Mouse (Mus musculus): ENCODE measurements around the gene Elp1. TPM values are rescaled to one million over a fixed set of nuclear protein-coding genes. Genes with fewer than 3 reads are reported as not detected.

Elp1 gene
- polyA plus RNA-seq, 1 experiment from 2014 or later = 92.8 TPM

DNA sequence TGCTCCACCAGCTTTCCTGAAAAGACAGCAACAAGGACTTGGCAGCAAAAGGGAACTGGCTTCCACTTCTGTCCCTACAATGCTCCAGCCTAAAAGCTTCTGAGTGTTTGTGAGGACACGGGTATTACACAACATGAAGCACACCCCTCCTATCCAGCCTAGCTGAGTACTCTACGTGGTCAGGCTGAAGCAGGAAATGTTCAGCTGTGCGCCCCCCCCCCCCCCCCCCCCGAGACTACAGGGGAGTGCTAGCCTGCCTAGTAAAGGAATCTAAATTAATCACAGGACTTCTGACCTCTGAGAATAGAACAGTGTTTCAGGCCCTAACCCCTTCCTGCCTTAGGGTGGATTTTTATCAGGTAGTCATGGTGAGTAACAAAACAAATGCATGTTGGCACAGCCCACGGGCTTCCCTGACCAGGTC lies 34.3 kb downstream of the Elp1 start:
- Histone ChIP-seq H3K27ac (replicated peaks) (no peak overlapping the region), H3K4me2 (replicated peaks) (no peak overlapping the region), H3K27me3 (no peaks in the 10 kb centered on the region), H3K4me1 (no peaks in the 10 kb centered on the region), H3K4me3 (no peak overlapping the region), H3K9ac (replicated peaks) (no peak overlapping the region), H3K9me3 (no peaks in the 10 kb centered on the region), H3K36me3 (peaks cover 91% of the 10 kb centered on the region)
- no peak for ATAC-seq (ENCODE audit: low FRiP score, low read depth)
- WGBS = 75% methylated on average over 5 of the region's 5 CpGs

DNA sequence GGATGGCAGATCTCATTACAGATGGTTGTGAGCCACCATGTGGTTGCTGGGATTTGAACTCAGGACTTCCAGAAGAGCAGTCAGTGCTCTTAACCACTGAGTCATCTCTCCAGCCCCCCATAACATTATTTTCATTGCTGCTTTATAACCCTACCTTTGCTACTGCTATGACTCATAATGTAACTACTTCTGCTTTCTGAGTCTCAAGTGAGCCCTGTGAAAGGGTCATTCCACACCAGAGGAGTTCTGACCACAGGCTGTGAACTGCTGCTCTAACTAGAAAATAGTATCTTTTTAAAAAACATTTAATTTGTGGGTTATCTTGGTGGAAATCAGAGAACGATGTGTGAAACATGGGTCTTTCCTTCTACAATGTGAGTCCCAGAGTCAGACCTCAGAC lies 44.4 kb downstream of the Elp1 start:
- Histone ChIP-seq H3K27ac (replicated peaks) (no peak overlapping the region), H3K4me1 (no peaks in the 10 kb centered on the region), H3K27me3 (no peaks in the 10 kb centered on the region), H3K9me3 (no peaks in the 10 kb centered on the region), H3K9ac (replicated peaks) (no peak overlapping the region), H3K36me3 (peaks cover 94% of the 10 kb centered on the region), H3K4me3 (no peak overlapping the region), H3K4me2 (replicated peaks) (no peak overlapping the region)
- ATAC-seq (ENCODE audit: low FRiP score, low read depth) = no peak
- WGBS = 100% methylated on average over 1 of the region's 1 CpGs

DNA sequence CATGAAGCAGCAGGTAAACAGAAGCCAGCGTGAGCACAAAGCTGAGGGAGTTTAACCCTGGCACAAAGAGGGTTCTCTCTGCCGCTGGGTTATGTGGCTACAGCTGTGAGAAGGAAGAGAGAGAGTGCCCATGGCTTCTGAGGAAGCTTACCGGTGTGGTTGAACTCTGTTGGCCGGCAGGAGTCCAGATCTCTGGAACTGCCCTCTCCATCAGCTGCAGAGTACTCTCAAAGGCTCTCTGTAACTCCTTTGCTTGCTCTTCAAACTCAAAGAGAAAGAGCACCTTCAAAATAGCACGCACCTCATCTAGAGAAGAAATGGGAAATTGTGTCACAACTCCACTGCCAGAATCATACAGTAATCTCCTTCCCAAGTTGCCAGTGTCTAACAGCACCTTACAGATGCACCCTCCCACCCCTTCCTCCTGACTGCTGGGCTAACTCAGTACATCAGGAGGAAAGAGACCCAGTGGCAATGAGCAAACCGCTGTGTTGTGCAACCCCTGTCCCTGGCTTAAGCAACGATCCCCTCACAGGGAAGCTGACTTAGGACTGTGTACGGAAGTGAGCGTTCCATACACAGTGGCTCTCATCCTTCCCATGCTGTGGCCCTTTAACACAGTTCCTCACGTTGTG lies 45.0 kb downstream of the Elp1 start:
- Histone ChIP-seq H3K9me3 (no peaks in the 10 kb centered on the region), H3K27me3 (no peaks in the 10 kb centered on the region), H3K4me3 (no peak overlapping the region), H3K4me1 (no peaks in the 10 kb centered on the region), H3K9ac (replicated peaks) (no peak overlapping the region), H3K27ac (replicated peaks) (no peak overlapping the region), H3K36me3 (peaks cover 89% of the 10 kb centered on the region), H3K4me2 (replicated peaks) (no peak overlapping the region)
- 93% methylated on average over 10 of the region's 10 CpGs for WGBS
- no peak for ATAC-seq (ENCODE audit: low FRiP score, low read depth)

DNA sequence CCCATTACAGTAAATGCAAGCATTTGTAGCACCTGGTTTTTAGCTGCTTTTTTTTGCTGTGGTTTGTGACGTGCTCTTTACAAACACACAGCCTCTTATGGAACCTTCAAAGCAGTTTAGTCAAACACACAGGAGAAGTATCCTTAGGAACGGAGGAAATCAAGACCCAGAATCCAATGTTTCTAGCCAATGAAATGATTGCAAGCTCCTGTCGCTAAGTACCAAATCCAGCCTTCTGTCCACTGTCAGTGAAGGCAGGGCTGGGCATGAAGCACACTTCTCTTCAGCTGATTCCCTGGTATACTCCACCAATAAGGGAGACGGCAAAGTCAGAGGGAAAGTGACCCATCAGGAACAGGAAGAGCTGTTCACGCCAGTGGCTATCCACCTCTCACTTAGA lies 46.1 kb downstream of the Elp1 start:
- Histone ChIP-seq H3K27me3 (no peaks in the 10 kb centered on the region), H3K4me3 (no peak overlapping the region), H3K4me2 (replicated peaks) (no peak overlapping the region), H3K4me1 (no peaks in the 10 kb centered on the region), H3K9ac (replicated peaks) (no peak overlapping the region), H3K36me3 (peaks cover 89% of the 10 kb centered on the region), H3K27ac (replicated peaks) (no peak overlapping the region), H3K9me3 (no peaks in the 10 kb centered on the region)
- ATAC-seq (ENCODE audit: low FRiP score, low read depth) = no peak
- 92% methylated on average over 5 of the region's 5 CpGs for WGBS

DNA sequence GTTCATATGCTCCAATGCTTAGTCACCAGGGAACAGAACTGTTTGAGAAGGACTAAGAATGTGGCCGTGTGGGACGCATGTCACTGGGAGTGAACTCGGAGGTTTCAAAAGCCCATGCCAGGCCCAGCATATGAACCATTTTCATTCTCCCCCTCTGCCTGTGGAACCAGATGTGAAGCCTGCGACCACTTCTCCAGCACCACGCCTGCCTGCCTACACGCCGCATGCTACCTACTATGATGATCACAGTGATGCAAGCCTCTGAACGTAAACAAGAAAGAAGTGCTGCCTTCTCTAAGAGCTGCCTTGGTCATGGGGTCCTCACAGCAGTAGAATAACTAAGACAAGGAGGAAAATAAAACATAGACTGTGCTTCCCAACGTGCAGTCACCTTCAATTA lies 54.7 kb downstream of the Elp1 start:
- H3K9me3 ChIP-seq = no peaks in the 10 kb centered on the region
- 97% methylated on average over 9 of the region's 9 CpGs for WGBS
- H3K27ac ChIP-seq (replicated peaks) = no peak overlapping the region
- no peak for ATAC-seq (ENCODE audit: low FRiP score, low read depth)
- no peaks in the 10 kb centered on the region for H3K27me3 ChIP-seq
- no peak overlapping the region for H3K4me2 ChIP-seq (replicated peaks)
- H3K9ac ChIP-seq (replicated peaks) = no peak overlapping the region
- H3K36me3 ChIP-seq = peaks cover 76% of the 10 kb centered on the region
- no peak overlapping the region for H3K4me3 ChIP-seq
- H3K4me1 ChIP-seq = no peaks in the 10 kb centered on the region

DNA sequence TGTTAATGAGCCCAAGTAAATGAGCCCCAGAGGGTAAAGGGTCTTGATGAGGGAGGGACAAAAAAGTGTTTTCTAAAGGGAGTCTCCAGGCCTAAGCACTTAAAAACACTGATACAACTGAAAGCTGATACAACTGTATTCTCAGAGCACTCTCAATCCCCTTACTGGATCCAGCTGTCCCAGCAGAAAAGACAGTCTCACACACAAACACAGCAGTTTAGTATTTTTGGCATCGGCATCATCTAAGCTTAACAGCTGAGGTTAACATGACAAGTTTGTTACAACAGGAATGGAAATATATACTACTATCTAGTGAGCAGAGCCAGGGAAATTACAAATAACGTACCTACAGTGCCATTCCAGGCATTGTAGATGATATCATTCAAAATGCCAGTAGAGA lies 55.8 kb downstream of the Elp1 start:
- ATAC-seq (ENCODE audit: low FRiP score, low read depth) = no peak
- H3K9me3 ChIP-seq = no peaks in the 10 kb centered on the region
- no peak overlapping the region for H3K27ac ChIP-seq (replicated peaks)
- H3K4me3 ChIP-seq = no peak overlapping the region
- no peak overlapping the region for H3K4me2 ChIP-seq (replicated peaks)
- WGBS = 96% methylated on average over 2 of the region's 2 CpGs
- peaks cover 68% of the 10 kb centered on the region for H3K36me3 ChIP-seq
- no peaks in the 10 kb centered on the region for H3K27me3 ChIP-seq
- no peak overlapping the region for H3K9ac ChIP-seq (replicated peaks)
- H3K4me1 ChIP-seq = no peaks in the 10 kb centered on the region

DNA sequence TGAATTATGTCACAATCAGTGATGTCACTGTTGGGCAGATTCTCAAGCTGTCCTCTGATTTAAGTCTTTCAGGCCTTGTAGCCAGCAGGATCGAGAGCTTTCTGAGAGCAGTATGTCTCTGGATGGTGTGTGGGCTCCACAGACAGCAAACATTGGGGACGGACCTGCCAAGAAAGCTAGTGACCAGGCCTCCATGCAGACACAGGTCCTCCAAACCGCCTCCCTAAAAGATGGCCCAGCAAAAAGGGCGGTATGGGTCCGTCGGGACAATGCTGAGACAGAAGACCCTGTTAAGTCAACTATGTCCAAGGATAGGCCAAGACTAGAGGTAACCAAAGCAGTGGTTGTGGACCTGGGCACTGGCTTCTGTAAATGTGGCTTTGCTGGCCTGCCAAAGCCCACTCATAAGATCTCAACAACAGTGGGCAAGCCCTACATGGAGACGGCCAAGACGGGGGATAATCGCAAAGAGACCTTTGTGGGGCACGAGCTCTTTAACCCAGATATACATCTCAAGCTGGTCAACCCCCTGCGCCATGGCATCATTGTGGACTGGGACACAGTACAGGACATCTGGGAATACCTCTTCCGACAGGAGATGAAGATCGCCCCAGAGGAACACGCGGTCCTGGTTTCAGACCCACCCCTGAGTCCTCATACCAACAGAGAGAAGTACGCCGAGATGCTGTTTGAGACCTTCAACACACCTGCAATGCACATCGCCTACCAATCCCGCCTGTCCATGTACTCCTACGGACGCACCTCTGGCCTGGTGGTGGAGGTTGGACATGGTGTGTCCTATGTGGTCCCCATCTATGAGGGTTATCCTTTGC lies 58.6 kb downstream of the Elp1 start, which contains the start of gene Actl7a:
Actl7a (plus strand) TSS at position 51 of the 833 bp plus-strand sequence.
- Histone ChIP-seq H3K27me3 (no peaks in the 10 kb centered on the region), H3K27ac (replicated peaks) (no peak within 1 kb of the TSS), H3K9ac (replicated peaks) (no peak within 1 kb of the TSS), H3K36me3 (peaks cover 45% of the 10 kb centered on the region), H3K4me1 (no peaks in the 10 kb centered on the region), H3K4me3 (no peak within 1 kb of the TSS), H3K9me3 (no peaks in the 10 kb centered on the region), H3K4me2 (replicated peaks) (no peak within 1 kb of the TSS)
- ATAC-seq (ENCODE audit: low FRiP score, low read depth) = no peak
- WGBS = 95% methylated on average over 21 of the region's 21 CpGs

DNA sequence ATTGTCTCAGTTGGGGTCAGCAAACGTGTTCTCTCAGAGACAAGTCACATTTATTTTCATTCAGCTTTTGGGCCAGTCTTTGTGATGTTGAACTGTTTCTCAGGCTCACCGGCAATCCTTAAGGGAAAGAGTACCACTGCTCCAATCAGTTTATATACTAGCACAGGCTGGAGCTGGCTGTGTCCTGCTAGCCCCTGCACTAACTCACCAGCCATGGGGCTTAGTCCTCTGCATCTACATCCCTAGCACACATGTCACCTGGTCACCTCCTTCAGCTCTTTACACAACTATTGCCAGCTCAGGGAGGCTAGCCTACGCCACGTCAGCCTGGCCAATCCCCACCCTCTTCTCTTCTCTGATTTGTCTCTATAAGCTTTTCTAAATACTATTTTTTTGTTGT lies 59.4 kb downstream of the Elp1 start:
- no peak for ATAC-seq (ENCODE audit: low FRiP score, low read depth)
- Histone ChIP-seq H3K36me3 (peaks cover 40% of the 10 kb centered on the region), H3K9me3 (no peaks in the 10 kb centered on the region), H3K9ac (replicated peaks) (no peak overlapping the region), H3K4me2 (replicated peaks) (no peak overlapping the region), H3K4me3 (no peak overlapping the region), H3K27me3 (no peaks in the 10 kb centered on the region), H3K27ac (replicated peaks) (no peak overlapping the region), H3K4me1 (no peaks in the 10 kb centered on the region)
- 90% methylated on average over 4 of the region's 4 CpGs for WGBS

DNA sequence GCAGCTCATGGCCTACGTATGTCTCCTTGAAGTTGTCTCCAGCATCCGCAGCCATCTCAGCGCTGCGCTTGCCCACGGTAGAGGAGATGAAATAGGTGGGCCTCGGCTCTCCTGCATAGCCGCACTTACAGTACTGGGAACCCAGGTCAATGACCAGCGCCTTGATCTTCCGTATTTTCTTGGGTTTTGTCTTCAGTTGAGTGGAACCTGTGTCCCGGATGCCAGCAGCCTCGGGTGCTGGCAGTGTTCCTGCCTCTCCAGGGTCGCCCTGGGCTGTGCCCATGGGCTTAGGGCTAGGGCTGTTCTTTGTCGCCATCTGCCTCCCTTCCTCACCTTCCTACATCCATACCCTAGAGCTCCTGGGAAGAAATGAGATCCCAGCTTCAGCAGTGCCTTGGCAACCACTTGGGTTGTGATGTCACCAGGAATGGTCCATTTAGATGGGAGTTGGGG lies 61.1 kb downstream of the Elp1 start, which contains the start of gene Actl7b:
Actl7b (minus strand) TSS at position 403 of the 453 bp plus-strand sequence.
- no peak for ATAC-seq (ENCODE audit: low FRiP score, low read depth)
- Histone ChIP-seq H3K4me3 (no peak within 1 kb of the TSS), H3K27me3 (no peaks in the 10 kb centered on the region), H3K9ac (replicated peaks) (no peak within 1 kb of the TSS), H3K36me3 (peaks cover 27% of the 10 kb centered on the region), H3K9me3 (no peaks in the 10 kb centered on the region), H3K4me2 (replicated peaks) (no peak within 1 kb of the TSS), H3K27ac (replicated peaks) (no peak within 1 kb of the TSS), H3K4me1 (no peaks in the 10 kb centered on the region)
- WGBS = 95% methylated on average over 13 of the region's 13 CpGs

DNA sequence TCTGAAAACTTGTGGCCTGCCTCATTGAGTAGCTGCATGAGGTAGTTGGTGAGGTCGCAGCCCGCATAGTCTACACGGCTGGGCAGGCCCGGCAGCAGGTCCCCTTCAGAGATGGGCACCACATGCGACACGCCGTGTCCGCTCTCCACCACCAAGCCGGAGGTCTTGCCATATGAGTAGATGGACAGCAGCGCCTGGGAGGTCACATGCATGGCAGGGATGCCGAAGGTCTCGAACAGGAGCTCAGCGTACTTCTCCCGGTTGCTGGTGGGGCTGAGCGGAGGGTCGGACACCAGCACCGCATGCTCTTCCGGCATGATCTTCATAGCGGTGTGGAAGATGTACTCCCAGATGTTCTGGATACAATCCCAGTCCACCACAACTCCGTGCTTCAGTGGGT lies 61.5 kb downstream of the Elp1 start:
- no peak for ATAC-seq (ENCODE audit: low FRiP score, low read depth)
- Histone ChIP-seq H3K27me3 (no peaks in the 10 kb centered on the region), H3K9ac (replicated peaks) (no peak overlapping the region), H3K36me3 (peaks cover 23% of the 10 kb centered on the region), H3K27ac (replicated peaks) (no peak overlapping the region), H3K4me3 (no peak overlapping the region), H3K4me2 (replicated peaks) (no peak overlapping the region), H3K9me3 (no peaks in the 10 kb centered on the region), H3K4me1 (no peaks in the 10 kb centered on the region)
- whole genome bisulfite sequencing = 97% methylated on average over 20 of the region's 20 CpGs

DNA sequence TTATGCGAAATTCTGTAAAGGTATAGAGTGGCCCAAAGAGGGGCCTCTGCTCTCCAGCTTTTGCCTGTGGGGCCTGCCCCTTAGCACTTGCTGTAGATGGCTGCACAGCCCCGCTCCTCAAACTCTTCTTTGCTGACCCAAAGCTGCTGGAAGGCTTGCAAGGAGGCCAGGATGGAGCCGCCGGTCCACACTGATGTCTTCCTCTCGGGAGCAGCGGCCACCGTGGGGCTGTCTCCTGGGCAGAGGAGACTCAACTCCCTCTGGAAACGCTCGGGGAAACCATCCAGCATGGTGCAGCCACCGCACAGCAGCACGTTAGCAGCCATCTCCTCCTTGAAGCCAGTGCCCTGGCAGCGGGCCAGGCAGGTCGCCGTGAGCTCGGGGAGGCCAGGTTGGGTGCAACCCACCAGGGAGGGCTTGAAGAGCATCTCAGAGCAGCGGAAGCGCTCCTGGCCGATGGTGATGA lies 62.1 kb downstream of the Elp1 start, which contains the start of gene Gm26657:
Gm26657 (plus strand) TSS at position 51 of the 466 bp plus-strand sequence.
- WGBS = 91% methylated on average over 18 of the region's 18 CpGs
- Histone ChIP-seq H3K9ac (replicated peaks) (no peak within 1 kb of the TSS), H3K4me1 (no peaks in the 10 kb centered on the region), H3K4me3 (no peak within 1 kb of the TSS), H3K9me3 (no peaks in the 10 kb centered on the region), H3K4me2 (replicated peaks) (no peak within 1 kb of the TSS), H3K36me3 (peaks cover 19% of the 10 kb centered on the region), H3K27me3 (no peaks in the 10 kb centered on the region), H3K27ac (replicated peaks) (no peak within 1 kb of the TSS)
- no peak for ATAC-seq (ENCODE audit: low FRiP score, low read depth)

DNA sequence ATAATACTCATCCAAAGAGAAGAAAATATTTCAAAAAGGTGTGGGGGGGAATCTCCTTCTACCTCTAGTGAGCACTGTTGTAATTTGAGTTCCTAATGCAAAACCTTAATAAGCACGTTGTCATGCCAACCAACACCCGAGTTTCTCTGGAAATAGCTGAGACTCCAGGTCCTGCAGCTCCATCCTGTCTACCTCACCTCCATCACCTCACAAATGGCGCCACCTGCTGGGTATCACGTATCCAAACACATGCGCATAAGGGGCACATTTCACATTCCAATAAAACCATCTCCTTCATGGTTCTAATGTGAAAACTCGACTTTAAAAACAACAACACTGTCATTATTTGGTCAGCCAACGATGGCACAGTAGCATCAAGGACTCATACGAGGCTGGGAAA lies 76.3 kb downstream of the Elp1 start:
- Histone ChIP-seq H3K27me3 (no peaks in the 10 kb centered on the region), H3K9ac (replicated peaks) (no peak overlapping the region), H3K4me3 (no peak overlapping the region), H3K9me3 (peaks cover 5% of the 10 kb centered on the region; the same call in 1 of the 2 replicates), H3K4me1 (no peaks in the 10 kb centered on the region), H3K4me2 (replicated peaks) (no peak overlapping the region), H3K27ac (replicated peaks) (no peak overlapping the region), H3K36me3 (no peaks in the 10 kb centered on the region)
- ATAC-seq (ENCODE audit: low FRiP score, low read depth) = no peak
- 56% methylated on average over 8 of the region's 8 CpGs for WGBS
